Mouse (Mus musculus) activated CD4-positive, CD25-positive, alpha-beta regulatory T cell (primary cell): Measurements from ENCODE around the gene Cabin1. TPM values are rescaled to one million over a fixed set of nuclear protein-coding genes. Genes with fewer than 3 reads are reported as not detected.

Experiments used
- polyA plus RNA-seq, 2 experiments: library from polyadenylated mRNA; unstranded; fragments of 100-300 nt; shearing (Covaris generic); gene quantifications; one replicate each; pipeline ENCODE4 v1.2.1; 2017

Gene Cabin1
- polyA plus RNA-seq: 10 to 100 TPM; 33.3 to 46.4 TPM

DNA sequence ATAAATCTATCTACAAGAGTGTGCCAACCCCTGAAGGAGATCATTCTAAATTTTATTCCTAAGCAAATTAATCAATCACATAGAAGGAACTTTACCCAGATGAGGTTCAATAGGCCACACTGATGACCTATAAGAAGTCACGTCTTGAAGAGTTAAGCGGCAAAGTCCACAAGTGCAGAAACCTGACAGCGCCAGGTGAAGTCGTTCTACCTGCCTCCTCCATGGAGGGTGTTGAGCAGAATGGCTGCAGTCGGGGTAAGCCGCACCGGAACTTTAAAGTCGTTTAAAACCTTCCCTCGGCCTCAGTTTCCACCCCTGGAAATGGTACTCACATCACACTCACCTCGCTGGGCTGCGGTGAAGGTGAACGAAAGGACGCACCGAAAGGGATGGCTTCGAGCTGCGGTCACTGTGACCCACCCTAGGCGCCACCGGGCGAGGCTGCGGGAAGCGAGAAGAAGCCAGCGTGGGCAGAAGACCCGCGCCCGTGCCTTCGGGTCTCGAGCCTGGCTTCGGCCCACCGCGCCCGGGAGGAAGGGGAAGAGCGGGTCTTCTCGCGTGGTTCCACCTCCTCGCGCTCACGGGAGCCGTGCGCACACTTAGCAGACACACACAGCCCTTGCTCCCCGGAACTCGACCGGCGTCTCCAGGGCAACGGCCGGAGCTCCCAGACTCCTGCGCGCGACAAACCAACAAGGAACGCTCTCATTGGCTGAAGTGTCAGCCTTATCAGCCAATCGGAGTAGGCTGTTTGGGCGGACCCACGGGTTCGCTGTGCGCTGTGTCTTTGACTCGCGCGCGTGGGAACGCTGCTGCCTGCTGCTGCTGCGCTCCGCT, at the start of gene Cabin1:
Cabin1 (minus strand) TSS at position 660 of the 837 bp plus-strand sequence.

DNA sequence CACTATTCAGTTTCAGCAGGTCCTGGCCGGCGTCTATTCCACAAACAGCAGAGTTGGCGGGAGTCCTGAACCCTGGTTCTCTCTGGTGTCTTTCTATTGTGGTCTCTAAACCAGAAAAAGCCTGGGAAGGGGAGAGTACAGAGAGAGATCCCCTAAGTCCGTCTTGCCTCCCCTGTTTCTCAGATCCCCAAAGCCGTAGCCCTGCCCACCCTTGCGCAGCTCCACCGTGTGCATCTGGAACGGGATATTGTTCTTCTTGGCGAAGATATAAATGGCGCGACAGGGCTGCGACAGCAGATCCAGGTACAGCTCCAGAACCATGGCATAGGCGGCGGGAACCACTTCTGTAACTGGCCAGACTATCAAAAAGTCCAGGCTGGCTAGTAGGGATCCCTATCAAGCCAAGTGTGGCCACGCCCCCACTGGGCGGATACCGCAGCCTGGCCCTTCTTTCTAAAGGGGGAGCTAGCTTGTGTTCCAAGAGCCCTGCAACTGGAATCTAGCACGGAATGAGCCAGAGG, 34.1 kb upstream of the Cabin1 start, which contains the start of gene Gstt1:
Gstt1 (minus strand) TSS at position 409 of the 521 bp plus-strand sequence.

DNA sequence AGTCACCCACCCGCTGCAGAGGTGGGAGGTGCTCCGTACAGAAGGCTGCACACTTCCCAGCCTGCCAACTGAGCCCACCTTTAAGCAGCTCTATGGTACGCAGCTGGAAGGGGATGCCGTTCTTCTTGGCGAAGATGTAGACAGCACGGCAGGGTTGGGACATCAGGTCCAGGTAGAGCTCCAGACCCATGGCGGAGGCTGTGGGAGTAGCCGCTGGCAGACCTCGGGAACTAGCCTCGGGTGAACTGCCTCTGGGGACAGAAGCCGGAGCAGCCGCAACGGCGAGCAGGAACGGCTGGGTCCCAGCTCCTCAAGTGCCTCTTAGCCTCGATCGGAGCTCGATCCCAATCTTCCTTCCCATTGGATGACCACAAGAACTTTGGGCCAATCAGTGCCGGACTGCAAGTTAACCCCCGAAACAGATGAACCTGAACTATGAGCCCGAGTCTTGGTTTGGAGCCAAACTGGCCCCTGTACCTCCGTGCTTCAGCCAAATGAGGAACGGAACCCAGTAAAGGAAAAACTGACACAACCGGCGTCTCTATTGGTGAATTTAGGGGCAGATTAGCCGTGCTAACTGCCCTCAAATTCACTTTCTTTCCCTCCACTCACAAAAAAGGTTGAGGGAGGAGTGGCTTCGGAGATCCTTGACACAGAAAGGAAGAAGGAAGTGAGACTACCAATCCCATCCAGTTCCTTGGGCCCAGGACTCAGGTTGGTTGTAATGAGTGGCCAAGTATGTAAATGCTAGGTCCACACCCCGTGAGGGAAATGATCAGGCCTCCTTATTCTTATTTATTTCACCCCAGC, 16.8 kb upstream of the Cabin1 start, which contains the start of the genes Gm20441 and Gstt3:
Gm20441 (minus strand) TSS at position 186 of the 810 bp plus-strand sequence.
Gstt3 (minus strand) TSS at position 646 of the 810 bp plus-strand sequence.

DNA sequence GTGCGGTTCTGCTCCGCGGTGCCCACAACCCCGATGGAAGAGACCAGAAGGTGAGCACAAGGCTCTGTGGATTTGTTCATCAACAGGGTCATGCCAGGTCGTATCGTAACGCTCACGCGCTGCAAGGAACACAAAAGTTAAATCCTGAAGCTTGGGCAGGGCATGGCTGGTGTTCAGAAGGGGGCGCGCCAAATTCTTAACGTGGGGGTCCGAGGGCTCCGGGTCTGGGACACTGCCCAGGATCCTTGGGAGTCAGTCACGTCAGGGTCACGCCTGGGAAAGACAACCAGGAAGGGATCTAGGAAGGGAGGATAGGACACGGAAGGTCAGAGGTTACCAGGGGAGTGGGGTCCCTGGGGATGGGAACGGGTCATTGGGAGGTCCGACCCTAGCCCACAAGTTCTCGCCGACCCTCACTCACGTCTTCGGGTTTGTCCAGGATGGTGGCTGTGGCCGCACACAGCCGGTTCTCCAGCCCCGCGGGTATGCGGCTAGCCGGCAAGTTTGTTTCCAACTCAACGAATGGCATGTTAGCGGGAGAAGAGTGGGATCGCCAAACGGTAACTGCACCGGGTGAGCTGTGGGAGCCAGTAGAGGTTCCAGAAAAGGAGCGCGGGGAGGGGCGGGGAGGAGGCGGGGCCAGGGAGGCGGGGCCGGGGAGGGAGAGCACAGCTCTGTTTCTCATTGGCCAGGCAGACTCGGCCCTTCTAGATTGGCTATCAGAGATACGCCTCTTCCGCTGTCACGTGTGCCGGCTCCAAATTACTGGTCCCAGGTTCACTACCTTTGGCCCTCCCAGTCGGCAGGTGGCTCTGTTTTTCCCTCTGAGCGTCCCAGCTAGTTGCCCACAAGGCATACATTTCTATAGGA, 8.9 kb upstream of the Cabin1 start, which contains the start of gene Ddt:
Ddt (minus strand) TSS at position 620 of the 870 bp plus-strand sequence.

DNA sequence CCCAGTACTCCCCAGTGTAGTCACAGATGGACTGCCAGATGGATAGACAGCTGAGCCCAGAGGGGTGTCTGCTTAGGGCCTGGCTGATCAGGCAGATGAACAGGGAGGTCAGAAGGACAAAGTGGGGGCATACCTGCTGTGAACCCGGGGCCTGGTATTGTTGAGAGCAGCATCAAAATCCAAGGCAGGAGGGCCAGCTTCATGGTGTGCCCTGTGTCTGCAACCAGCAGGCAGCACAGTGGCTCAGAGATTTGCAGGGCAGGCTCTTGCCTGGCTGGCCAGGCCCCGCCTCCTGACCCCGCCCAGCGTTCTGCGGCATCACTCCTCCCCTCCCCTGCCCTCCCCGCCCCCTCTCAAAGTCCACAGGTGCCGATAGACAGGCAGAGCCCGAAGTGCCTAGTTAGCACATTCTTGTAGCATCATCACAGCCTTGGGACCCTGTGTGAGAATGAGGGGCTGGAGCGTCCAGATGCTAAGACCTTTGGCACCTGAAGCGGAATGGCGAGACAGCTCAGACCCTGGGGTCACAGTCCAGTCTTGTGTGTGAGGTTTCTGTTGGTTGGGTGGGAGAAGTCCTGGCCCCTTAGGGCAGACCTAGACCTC, 120.3 kb downstream of the Cabin1 start, which contains the start of gene Susd2:
Susd2 (minus strand) TSS at position 268 of the 603 bp plus-strand sequence.

Other genes with a start within 250 kb of the Cabin1 start
- gene Snrpd3, start 246.8 kb downstream of the Cabin1 start, polyA plus RNA-seq: 100 to 1,000 TPM; 158 to 239 TPM
- gene Gucd1, start 246.4 kb downstream of the Cabin1 start, polyA plus RNA-seq: 10 to 100 TPM; 25.9 to 29.4 TPM
- gene Lrrc75b, start 204.0 kb downstream of the Cabin1 start, polyA plus RNA-seq: under 1 TPM in 1 of 2 experiments, not detected in 1; 0.47 TPM
- 1 to 10 TPM; 3.3 to 5.7 TPM for gene Ggt1, start 202.7 kb downstream of the Cabin1 start, polyA plus RNA-seq
- 1 to 10 TPM in 1 of 2 experiments, under 1 TPM in 1; 0.29 to 9.0 TPM for gene Ggt5, start 175.0 kb downstream of the Cabin1 start, polyA plus RNA-seq
- gene Susd2, start 120.3 kb downstream of the Cabin1 start, polyA plus RNA-seq: 10 to 100 TPM in 1 of 2 experiments, 1 to 10 TPM in 1; 8.5 to 14.4 TPM
- 10 to 100 TPM; 66.1 to 82.0 TPM for gene Ddt, start 9.1 kb upstream of the Cabin1 start, polyA plus RNA-seq
- not detected for gene Gm20441, start 16.6 kb upstream of the Cabin1 start, polyA plus RNA-seq
- 1 to 10 TPM; 2.9 to 7.2 TPM for gene Gstt3, start 17.1 kb upstream of the Cabin1 start, polyA plus RNA-seq
- gene Gstt1, start 34.2 kb upstream of the Cabin1 start, polyA plus RNA-seq: 1 to 10 TPM in 1 of 2 experiments, under 1 TPM in 1; 0.25 to 1.1 TPM
- not detected for gene Gstt4, start 58.2 kb upstream of the Cabin1 start, polyA plus RNA-seq
- 10 to 100 TPM; 58.4 to 77.2 TPM for gene Gstt2, start 73.1 kb upstream of the Cabin1 start, polyA plus RNA-seq
- 100 to 1,000 TPM; 507 to 833 TPM for gene Mif, start 95.9 kb upstream of the Cabin1 start, polyA plus RNA-seq
- gene Derl3, start 129.1 kb upstream of the Cabin1 start, polyA plus RNA-seq: 1 to 10 TPM; 2.0 to 6.9 TPM
- gene Smarcb1, start 157.3 kb upstream of the Cabin1 start, polyA plus RNA-seq: 100 to 1,000 TPM in 1 of 2 experiments, 10 to 100 TPM in 1; 96.0 to 119 TPM
- gene Chchd10, start 168.8 kb upstream of the Cabin1 start, polyA plus RNA-seq: 100 to 1,000 TPM in 1 of 2 experiments, 10 to 100 TPM in 1; 95.9 to 159 TPM
- 10 to 100 TPM in 1 of 2 experiments, 1 to 10 TPM in 1; 6.7 to 10.7 TPM for gene Mmp11, start 172.2 kb upstream of the Cabin1 start, polyA plus RNA-seq
- gene Gm867, start 176.3 kb upstream of the Cabin1 start, polyA plus RNA-seq: not detected
- 1 to 10 TPM; 1.1 to 1.7 TPM for gene Vpreb3, start 178.7 kb upstream of the Cabin1 start, polyA plus RNA-seq
- 1 to 10 TPM in 1 of 2 experiments, under 1 TPM in 1; 0.65 to 1.2 TPM for gene Gm5134, start 190.2 kb upstream of the Cabin1 start, polyA plus RNA-seq